Mouse (Mus musculus) ES-Bruce4 (cell line): ENCODE measurements around the gene Srsf12.

Experiments
- CTCF ChIP-seq: IDR thresholded peaks from one replicate; pipeline ENCODE4 v1.8.1; 2011; ENCODE audit warnings: low read depth, low read length
- POLR2A ChIP-seq: IDR thresholded peaks from one replicate; pipeline ENCODE4 v1.8.1; 2011; ENCODE audit warnings: low read length; ENCODE audit not compliant: insufficient read depth

GRCm38 (mm10) chr4:33188781-33189734 is 19.7 kb upstream of the Srsf12 start:
- no peak for TF ChIP-seq CTCF
- TF ChIP-seq POLR2A, result no peak
